Mouse (Mus musculus): ENCODE measurements around the gene Sox5. TPM values are rescaled to one million over a fixed set of nuclear protein-coding genes. Genes with fewer than 3 reads are reported as not detected.

The Sox5 gene
- total RNA-seq, 2 experiments from 2014 or later, result 138 to 165 TPM

- intact Hi-C loops (cut with DNase I), result no loop called here
- DNase-seq, result no peak
Measured at GRCm38 (mm10) chr6:144453605-144454004, 328.2 kb downstream of the Sox5 start.

- no peak for DNase-seq
- intact Hi-C loops (cut with DNase I), result no loop called here
Measured at GRCm38 (mm10) chr6:144453147-144453546, 328.6 kb downstream of the Sox5 start.

- peak; percentile 57 for DNase-seq
- intact Hi-C loops (cut with DNase I), result no loop called here
Measured at GRCm38 (mm10) chr6:144452200-144452977, 329.4 kb downstream of the Sox5 start.

- intact Hi-C loops (cut with DNase I), result no loop called here
- DNase-seq, result peak; percentile 70
Measured at GRCm38 (mm10) chr6:144451631-144452030, 330.1 kb downstream of the Sox5 start.

GRCm38 (mm10) chr6:144445761-144446373 is 335.9 kb downstream of the Sox5 start:
- intact Hi-C loops (cut with DNase I), result no loop called here
- peak; percentile 59 for DNase-seq

GRCm38 (mm10) chr6:144444367-144444766 is 337.4 kb downstream of the Sox5 start:
- intact Hi-C loops (cut with DNase I), result no loop called here
- DNase-seq, result no peak

GRCm38 (mm10) chr6:144443681-144444080 is 338.1 kb downstream of the Sox5 start:
- DNase-seq, result no peak
- intact Hi-C loops (cut with DNase I), result no loop called here

- intact Hi-C loops (cut with DNase I), result no loop called here
Measured at GRCm38 (mm10) chr6:144429276-144429675, 352.5 kb downstream of the Sox5 start.

GRCm38 (mm10) chr6:144408030-144408429 is 373.7 kb downstream of the Sox5 start:
- no peak for DNase-seq
- intact Hi-C loops (cut with DNase I), result no loop called here

More at GRCm38 (mm10) chr6:144429276-144429675, 352.5 kb downstream of the Sox5 start:
- no peak for DNase-seq

GRCm38 (mm10) chr6:144398115-144398514 is 383.7 kb downstream of the Sox5 start:
- DNase-seq, result no peak
- intact Hi-C loops (cut with DNase I), result no loop called here

- intact Hi-C loops (cut with DNase I), result no loop called here
Measured at GRCm38 (mm10) chr6:144393151-144393550, 388.6 kb downstream of the Sox5 start.

GRCm38 (mm10) chr6:144389333-144390054 is 392.3 kb downstream of the Sox5 start:
- intact Hi-C loops (cut with DNase I), result no loop called here
- DNase-seq, result no peak

More at GRCm38 (mm10) chr6:144393151-144393550, 388.6 kb downstream of the Sox5 start:
- no peak for DNase-seq

- no peak for DNase-seq
- intact Hi-C loops (cut with DNase I), result no loop called here
Measured at GRCm38 (mm10) chr6:144387539-144388255, 394.1 kb downstream of the Sox5 start.

- intact Hi-C loops (cut with DNase I), result no loop called here
- no peak for DNase-seq
Measured at GRCm38 (mm10) chr6:144380641-144381040, 401.1 kb downstream of the Sox5 start.

GRCm38 (mm10) chr6:144380171-144380570 is 401.6 kb downstream of the Sox5 start:
- intact Hi-C loops (cut with DNase I), result no loop called here
- no peak for DNase-seq

GRCm38 (mm10) chr6:144374810-144375209 is 407.0 kb downstream of the Sox5 start:
- intact Hi-C loops (cut with DNase I), result no loop called here
- DNase-seq, result no peak

- intact Hi-C loops (cut with DNase I), result no loop called here
- no peak for DNase-seq
Measured at GRCm38 (mm10) chr6:144370699-144371098, 411.1 kb downstream of the Sox5 start.

GRCm38 (mm10) chr6:144367626-144368077 is 414.1 kb downstream of the Sox5 start:
- no peak for DNase-seq
- intact Hi-C loops (cut with DNase I), result no loop called here

- DNase-seq, result no peak
- intact Hi-C loops (cut with DNase I), result no loop called here
Measured at GRCm38 (mm10) chr6:144361267-144362038, 420.3 kb downstream of the Sox5 start.

- intact Hi-C loops (cut with DNase I), result no loop called here
- DNase-seq, result no peak
Measured at GRCm38 (mm10) chr6:144357081-144357480, 424.7 kb downstream of the Sox5 start.

Measured in left cerebral cortex, postnatal 4 days (tissue).